Mouse (Mus musculus): ENCODE measurements around the gene Olfr1136.

Olfr1136 gene

DNA sequence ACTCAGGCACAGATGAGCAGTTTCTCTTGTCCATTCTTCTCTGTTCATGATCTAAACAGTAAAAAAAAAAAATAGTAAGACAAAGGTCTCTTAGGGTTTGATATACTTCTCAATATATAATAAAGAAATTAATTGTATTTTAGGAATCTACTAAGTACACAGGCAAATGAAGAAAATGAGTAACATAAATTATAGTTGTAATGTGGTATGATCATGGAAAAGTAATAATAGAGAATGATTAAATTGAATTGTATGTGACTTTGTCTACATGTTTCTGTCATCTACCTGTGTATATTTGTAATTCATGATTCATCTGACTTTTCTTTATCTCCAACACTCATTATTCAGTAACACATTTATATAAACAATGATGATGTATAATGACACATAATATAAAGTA is at the start of gene Olfr1136:
TSS of gene Olfr1136 (minus strand) at position 101 of the 400 bp plus-strand sequence.
- no peak for DNase-seq (ENCODE audit: low spot score)

DNA sequence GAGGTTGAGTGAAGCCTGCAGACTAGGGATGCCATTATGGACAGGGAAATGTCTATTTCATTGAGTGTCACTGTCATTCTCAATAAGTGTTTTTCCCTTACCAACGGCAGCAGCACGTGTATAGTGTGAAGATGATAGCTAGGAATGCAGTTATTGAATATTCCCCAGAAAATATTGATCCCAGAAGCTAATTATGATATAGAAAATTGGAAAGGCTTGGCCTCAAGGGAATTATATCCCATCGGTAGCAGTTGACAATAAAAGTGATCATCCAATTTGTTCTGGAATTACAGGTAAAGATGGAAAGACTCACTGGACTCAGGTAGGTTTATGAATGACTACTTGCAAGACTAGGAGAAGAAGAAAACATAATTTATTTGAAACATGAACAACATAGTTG is 49.7 kb upstream of the Olfr1136 start, which contains the start of gene Olfr1140:
TSS of gene Olfr1140 (plus strand) at position 301 of the 400 bp plus-strand sequence.
- no peak for DNase-seq (ENCODE audit: low spot score)

DNA sequence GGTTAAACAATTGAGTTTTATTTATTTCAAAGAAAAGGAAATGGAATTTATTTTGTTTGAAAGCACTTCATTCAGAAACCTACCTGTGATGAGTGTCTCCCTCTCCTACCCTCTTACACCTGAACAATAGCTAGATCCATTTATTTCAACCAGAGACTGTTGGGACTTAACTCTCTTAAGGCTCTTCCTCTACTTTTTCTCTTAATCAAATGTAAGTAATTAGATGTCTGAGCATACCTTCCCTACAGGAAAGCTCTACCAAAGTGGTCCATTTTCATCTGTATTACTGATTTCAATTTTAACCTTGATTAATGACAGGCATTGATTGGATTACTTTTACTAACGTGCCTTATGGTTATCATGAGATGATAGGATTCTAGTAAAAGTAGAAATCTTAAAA is 46.1 kb upstream of the Olfr1136 start, which contains the start of gene Olfr1138:
TSS of gene Olfr1138 (minus strand) at position 101 of the 400 bp plus-strand sequence.
- no peak for DNase-seq (ENCODE audit: low spot score)

DNA sequence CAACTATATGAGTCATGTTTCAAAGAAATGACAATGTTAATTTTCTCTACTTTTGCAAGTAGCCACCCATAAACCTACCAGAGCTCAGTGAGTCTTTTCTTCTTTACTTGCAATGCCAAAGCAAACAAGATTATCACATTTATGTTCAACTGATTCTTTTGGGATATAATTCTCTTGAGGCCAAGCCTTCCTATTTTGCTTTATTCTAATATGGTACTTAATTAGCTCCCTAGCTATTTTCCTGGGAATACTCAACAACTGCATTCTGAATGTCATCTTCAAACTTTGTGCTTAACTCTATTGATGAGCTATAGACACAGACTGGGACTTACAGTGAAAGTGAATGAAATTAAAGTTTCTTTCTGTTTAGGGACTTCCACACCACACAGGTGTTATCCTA is 19.3 kb upstream of the Olfr1136 start, which contains the start of gene Olfr1137:
TSS of gene Olfr1137 (minus strand) at position 101 of the 400 bp plus-strand sequence.
- DNase-seq (ENCODE audit: low spot score): no peak

DNA sequence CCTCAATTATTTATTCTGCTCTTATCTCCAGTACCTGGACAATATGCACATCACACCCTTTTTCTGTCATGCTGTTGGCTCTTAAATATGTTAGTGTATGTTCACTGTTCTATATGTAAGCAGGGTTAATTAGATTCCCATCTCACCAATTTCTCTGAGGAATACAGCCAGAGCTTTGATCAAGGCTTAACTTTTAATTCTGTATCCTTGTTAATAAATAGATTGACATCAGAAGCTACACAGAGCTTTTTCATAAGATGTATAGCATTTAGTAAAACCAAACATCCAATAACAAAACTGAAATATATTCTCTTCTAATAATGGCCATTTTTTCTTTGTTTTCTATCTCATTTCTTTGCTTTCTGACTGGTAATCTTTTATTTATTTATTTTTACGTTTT is 20.2 kb downstream of the Olfr1136 start, which contains the start of gene Olfr1135:
TSS of gene Olfr1135 (minus strand) at position 101 of the 400 bp plus-strand sequence.
- DNase-seq (ENCODE audit: low spot score): no peak

DNA sequence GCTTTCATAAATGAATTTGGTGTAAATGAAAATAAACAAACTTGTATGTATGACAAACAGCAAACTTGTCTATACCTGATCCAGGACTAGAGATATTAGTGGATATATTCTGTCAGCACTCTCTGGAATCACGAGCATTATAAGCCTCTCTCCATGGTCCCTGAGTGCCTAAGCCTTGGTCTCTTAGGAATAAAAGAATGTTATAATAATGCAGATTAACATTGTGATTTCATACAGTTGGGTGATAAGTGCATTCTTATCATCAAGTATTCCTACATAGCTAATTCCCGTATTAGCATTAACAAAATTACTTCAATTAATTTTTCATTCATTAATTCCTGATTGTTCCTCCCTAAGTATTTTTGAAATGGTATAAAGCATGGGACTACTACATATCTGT is 35.4 kb downstream of the Olfr1136 start, which contains the start of gene Olfr1134:
TSS of gene Olfr1134 (minus strand) at position 101 of the 400 bp plus-strand sequence.
- DNase-seq (ENCODE audit: low spot score): no peak

DNA sequence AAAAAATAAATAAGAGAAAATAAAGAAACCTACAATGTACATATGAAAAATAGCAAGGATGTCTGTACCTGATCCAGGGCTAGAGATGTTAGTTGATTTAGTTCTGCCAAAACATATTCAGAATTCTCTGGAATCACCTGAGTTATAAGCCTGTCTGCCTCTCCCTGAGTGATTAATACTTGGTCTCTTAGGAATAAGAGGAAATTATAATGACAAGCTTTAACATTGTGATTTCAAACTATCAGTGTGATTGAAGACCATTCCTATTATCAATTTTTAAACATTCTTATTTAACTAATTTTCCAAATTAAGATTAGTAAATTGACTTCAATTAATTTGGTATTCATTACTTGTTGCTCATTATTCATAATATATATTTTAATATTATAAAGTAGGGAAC is 46.5 kb downstream of the Olfr1136 start, which contains the start of gene Olfr1133:
TSS of gene Olfr1133 (minus strand) at position 101 of the 400 bp plus-strand sequence.
- DNase-seq (ENCODE audit: low spot score): no peak
